Mouse (Mus musculus): ENCODE data around the gene Rbp1. TPM values are rescaled to one million over a fixed set of nuclear protein-coding genes. Genes with fewer than 3 reads are reported as not detected.

The Rbp1 gene
- polyA plus RNA-seq (2016; fragmentation: Nextera tagmentation; extraction: Ambion mirVana): 36.1 and 37.0 TPM in 2 replicates

DNA sequence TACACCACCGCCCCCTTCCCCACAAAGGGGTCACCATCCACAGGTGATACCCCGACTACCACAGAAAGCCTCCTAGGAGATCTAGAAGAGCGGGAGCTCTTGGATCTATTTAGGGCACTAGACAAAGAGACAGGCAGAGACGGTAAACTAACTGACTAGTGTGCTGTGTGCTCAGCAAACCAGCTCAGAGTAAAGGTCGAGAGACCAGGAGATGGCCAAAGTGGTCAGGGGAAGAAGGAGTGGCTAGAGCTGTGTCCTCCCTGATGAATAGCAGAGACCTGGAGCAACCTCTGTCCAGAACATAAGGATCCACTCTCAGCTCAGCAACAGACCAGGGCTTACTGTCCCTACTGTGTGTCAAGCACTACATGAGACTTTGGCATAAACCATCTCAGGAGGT is at the start of gene Rbp1:
Gene Rbp1, plus strand, starts transcription at position 306 of the 400 bp plus-strand sequence.
- Histone ChIP-seq H3K4me3 (no peak within 1 kb of the TSS), H3K4me1 (peaks cover 32% of the 10 kb centered on the region), H3K9me3 (replicated peaks) (no peaks in the 10 kb centered on the region), H3K27me3 (replicated peaks) (peaks cover 51% of the 10 kb centered on the region), H3K36me3 (no peaks in the 10 kb centered on the region), H3K9ac (no peak within 1 kb of the TSS), H3K4me2 (peak within 1 kb of the TSS; percentile 67), H3K27ac (peak within 1 kb of the TSS; percentile 71)
- 62% methylated on average over 5 of the region's 5 CpGs for WGBS (ENCODE audit: insufficient replicate concordance)
- peak; percentile 18 for ATAC-seq

DNA sequence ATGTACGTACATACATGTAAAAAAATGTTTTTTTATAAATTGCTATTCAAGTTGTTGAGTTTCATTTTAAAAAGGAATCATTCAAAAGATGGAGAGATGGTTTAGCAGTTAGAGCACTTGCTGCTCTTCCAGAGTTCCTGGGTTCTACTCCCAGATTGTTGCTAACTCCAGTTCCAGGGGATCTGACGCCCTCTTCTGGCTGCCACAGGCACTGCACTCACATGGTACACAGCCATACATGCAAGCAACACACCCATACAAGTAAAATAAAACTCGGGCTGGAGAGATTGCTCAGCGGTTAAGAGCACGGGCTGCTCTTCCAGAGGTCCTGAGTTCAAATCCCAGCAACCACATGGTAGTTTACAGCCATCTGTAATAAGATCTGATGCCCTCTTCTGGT is 49.4 kb upstream of the Rbp1 start:
- WGBS (ENCODE audit: insufficient replicate concordance): 87% methylated on average over 5 of the region's 5 CpGs
- Histone ChIP-seq H3K36me3 (peaks cover 28% of the 10 kb centered on the region), H3K9me3 (replicated peaks) (no peaks in the 10 kb centered on the region), H3K4me3 (no peak overlapping the region), H3K4me1 (no peaks in the 10 kb centered on the region), H3K27me3 (replicated peaks) (no peaks in the 10 kb centered on the region), H3K27ac (no peak overlapping the region), H3K9ac (no peak overlapping the region), H3K4me2 (no peak overlapping the region)
- no peak for ATAC-seq

DNA sequence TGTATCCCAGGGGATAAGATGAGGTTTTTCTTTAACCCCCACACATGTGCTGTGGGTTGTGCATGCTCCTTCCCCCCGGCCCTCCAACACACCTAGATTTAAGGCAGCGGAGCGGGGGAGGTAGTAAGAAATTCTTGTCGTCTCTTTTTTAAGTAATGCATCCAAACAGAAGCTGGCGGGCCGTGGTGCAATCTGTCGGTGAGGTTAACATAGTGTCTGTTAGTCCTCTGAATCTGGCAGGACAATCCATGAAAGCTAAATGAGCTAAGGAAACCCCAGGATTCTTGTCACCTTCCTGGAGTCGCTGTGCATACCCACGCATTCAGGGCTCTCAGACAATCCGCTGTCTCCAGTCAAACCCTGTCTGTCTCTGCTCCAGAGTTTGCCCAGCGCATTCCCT is 47.9 kb upstream of the Rbp1 start:
- Histone ChIP-seq H3K4me3 (no peak overlapping the region), H3K36me3 (peaks cover 21% of the 10 kb centered on the region), H3K9ac (no peak overlapping the region), H3K9me3 (replicated peaks) (no peaks in the 10 kb centered on the region), H3K4me2 (no peak overlapping the region), H3K4me1 (peaks cover 2% of the 10 kb centered on the region), H3K27me3 (replicated peaks) (no peaks in the 10 kb centered on the region), H3K27ac (no peak overlapping the region)
- 87% methylated on average over 11 of the region's 11 CpGs for WGBS (ENCODE audit: insufficient replicate concordance)
- ATAC-seq: no peak

GRCm38 (mm10) chr9:98375329-98376170 is 47.2 kb upstream of the Rbp1 start:
- ATAC-seq: no peak
- H3K4me3 ChIP-seq: no peak overlapping the region
- no peaks in the 10 kb centered on the region for H3K9me3 ChIP-seq (replicated peaks)
- no peak overlapping the region for H3K4me2 ChIP-seq
- H3K4me1 ChIP-seq: peaks cover 8% of the 10 kb centered on the region
- H3K27me3 ChIP-seq (replicated peaks): no peaks in the 10 kb centered on the region
- H3K9ac ChIP-seq: no peak overlapping the region
- WGBS (ENCODE audit: insufficient replicate concordance): 83% methylated on average over 5 of the region's 5 CpGs
- H3K27ac ChIP-seq: no peak overlapping the region
- H3K36me3 ChIP-seq: peaks cover 19% of the 10 kb centered on the region

DNA sequence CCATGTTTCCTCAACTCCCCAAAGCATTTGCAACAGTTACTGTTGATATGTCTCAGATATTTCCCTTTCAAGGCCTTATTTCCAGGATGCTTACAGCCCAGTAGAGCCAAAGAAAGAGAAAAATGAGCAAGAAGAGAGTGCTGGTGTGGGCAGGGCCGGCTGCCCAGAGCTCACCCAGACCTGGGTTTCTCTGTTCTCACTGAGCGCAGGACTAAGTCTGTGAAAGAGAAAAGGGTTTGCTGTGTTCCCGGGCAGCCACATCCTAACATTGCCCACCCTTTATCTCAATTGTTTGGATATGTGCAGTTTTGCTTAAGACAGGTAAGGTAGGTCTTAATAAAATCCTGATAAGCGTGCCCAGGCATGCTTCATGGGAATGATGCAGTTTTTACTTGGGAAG is 43.0 kb upstream of the Rbp1 start:
- Histone ChIP-seq H3K27ac (no peak overlapping the region), H3K9me3 (replicated peaks) (no peaks in the 10 kb centered on the region), H3K4me2 (no peak overlapping the region), H3K27me3 (replicated peaks) (no peaks in the 10 kb centered on the region), H3K36me3 (peaks cover 19% of the 10 kb centered on the region), H3K4me1 (peaks cover 11% of the 10 kb centered on the region), H3K9ac (no peak overlapping the region), H3K4me3 (no peak overlapping the region)
- 79% methylated on average over 4 of the region's 4 CpGs for WGBS (ENCODE audit: insufficient replicate concordance)
- no peak for ATAC-seq

DNA sequence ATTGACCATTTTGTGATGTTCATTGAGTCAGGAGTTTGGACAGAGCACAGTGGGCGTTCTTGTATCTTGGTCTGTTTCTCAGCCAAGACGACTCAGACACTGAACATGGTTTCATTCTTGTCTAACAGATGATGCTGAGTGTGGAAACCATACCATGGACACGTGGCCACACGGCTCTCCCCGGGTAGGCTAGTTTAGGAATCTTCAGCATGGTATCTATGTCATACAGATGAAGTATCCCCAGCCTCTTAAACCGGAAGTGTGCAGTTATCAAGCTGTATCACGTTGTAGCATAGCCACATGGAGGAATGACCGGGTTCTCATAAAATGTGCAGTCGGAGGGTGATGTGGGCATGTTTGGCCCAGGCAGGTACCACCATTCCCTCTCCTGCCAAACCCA is 42.2 kb upstream of the Rbp1 start:
- Histone ChIP-seq H3K27me3 (replicated peaks) (no peaks in the 10 kb centered on the region), H3K4me3 (no peak overlapping the region), H3K36me3 (peaks cover 27% of the 10 kb centered on the region), H3K4me1 (peaks cover 11% of the 10 kb centered on the region), H3K27ac (no peak overlapping the region), H3K9me3 (replicated peaks) (no peaks in the 10 kb centered on the region), H3K9ac (no peak overlapping the region), H3K4me2 (no peak overlapping the region)
- 69% methylated on average over 9 of the region's 9 CpGs for WGBS (ENCODE audit: insufficient replicate concordance)
- ATAC-seq: peak; percentile 68

DNA sequence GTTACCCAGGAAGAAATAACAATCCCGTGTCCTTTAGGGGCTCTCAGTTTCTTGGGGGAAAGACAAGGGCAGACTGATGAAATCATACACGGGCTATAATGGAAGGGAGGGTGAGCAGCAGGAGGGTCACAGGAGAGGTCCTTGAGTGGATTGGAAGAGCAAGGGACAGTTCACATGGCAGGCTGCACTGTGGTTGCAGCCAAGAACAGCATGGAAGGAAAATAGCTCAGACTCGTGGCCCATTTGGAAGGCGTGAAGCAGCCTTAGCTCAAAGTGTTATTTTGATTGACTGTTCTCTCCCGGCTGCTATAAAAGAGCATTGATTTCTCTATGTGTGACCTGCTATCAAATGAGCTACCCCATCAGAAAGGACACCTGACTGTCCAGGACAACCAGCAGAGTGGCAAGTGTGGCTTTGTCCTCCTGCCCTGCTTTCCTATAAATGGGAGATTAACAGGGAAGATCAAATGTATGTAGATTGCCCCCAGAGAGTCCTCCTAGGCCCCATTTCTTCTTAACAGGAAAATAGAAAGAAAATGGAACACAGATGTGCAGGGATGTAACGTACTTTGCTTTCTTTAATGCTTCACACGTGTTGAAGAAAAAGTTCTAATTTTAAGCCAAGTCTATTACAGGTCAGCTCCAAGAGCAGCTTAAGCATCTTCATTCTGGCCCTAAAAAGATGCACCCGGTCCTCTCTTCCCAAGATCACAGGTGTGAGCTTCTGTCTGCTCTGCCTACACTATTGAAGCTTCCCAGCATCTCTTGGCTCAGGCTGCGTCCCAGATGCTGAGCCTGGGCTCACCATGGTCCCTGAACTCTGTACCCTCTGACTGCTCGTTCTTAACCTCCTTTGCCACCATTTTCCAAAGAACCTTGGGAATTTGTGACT is 34.8 kb upstream of the Rbp1 start:
- H3K36me3 ChIP-seq: peaks cover 40% of the 10 kb centered on the region
- WGBS (ENCODE audit: insufficient replicate concordance): 81% methylated on average over 10 of the region's 10 CpGs
- no peak for ATAC-seq
- H3K27me3 ChIP-seq (replicated peaks): no peaks in the 10 kb centered on the region
- no peak overlapping the region for H3K9ac ChIP-seq
- H3K9me3 ChIP-seq (replicated peaks): no peaks in the 10 kb centered on the region
- H3K4me2 ChIP-seq: no peak overlapping the region
- H3K4me1 ChIP-seq: no peaks in the 10 kb centered on the region
- no peak overlapping the region for H3K27ac ChIP-seq
- H3K4me3 ChIP-seq: no peak overlapping the region

DNA sequence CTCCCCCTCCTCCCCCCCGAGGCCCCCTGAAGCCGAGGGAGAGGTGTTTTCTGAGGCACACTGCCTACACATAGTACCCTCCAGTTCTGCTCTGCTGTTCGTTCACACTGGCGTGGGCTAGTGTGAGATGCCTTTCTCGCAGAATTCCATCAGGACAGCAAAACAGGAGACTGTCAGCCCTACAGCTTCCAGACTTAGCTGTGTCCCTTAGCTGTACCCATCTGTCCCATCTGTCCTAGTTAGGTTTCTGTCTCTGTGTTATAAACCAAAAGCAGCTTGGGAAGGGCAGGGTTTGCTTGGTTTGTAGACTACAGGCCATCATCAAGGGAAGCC is 34.2 kb upstream of the Rbp1 start:
- ATAC-seq: no peak
- H3K27ac ChIP-seq: no peak overlapping the region
- H3K27me3 ChIP-seq (replicated peaks): no peaks in the 10 kb centered on the region
- no peaks in the 10 kb centered on the region for H3K4me1 ChIP-seq
- H3K4me3 ChIP-seq: no peak overlapping the region
- H3K9ac ChIP-seq: no peak overlapping the region
- peaks cover 42% of the 10 kb centered on the region for H3K36me3 ChIP-seq
- H3K4me2 ChIP-seq: no peak overlapping the region
- 76% methylated on average over 5 of the region's 5 CpGs for WGBS (ENCODE audit: insufficient replicate concordance)
- H3K9me3 ChIP-seq (replicated peaks): no peaks in the 10 kb centered on the region

- 77% methylated on average over 4 of the region's 4 CpGs for WGBS (ENCODE audit: insufficient replicate concordance)
- peaks cover 29% of the 10 kb centered on the region for H3K36me3 ChIP-seq
- H3K27ac ChIP-seq: no peak overlapping the region
- no peaks in the 10 kb centered on the region; the same call in 1 of the 2 replicates for H3K9me3 ChIP-seq (replicated peaks)
- H3K4me3 ChIP-seq: no peak overlapping the region
- H3K9ac ChIP-seq: no peak overlapping the region
- H3K4me2 ChIP-seq: no peak overlapping the region
- H3K27me3 ChIP-seq (replicated peaks): no peaks in the 10 kb centered on the region
- ATAC-seq: no peak
- 0 out of 2 replicates have a peak, but pooled peaks cover 4% of the 10 kb centered on the region for H3K4me1 ChIP-seq
These were observed 29.3 kb upstream of the Rbp1 start for GRCm38 (mm10) chr9:98393496-98393895.

DNA sequence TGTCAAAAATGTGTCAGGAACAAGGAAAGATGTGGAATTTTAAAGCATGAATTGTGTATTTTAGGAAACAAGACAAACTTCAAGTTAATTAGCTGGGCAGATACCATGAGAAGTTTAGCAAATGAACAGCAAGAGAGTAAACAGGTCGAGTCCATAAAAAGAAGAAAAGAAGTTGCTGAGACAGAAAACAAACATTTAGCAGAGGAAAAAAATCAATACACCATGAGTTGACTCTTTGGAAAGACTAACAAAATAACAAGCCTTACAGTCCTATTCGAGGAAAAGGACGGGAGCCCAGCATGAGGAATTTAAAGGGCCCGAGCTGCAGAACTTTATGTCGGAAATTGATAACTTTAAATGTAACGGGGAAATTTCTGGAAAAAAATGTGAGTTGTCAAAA is 25.6 kb upstream of the Rbp1 start:
- Histone ChIP-seq H3K4me3 (no peak overlapping the region), H3K27me3 (replicated peaks) (no peaks in the 10 kb centered on the region), H3K36me3 (peaks cover 42% of the 10 kb centered on the region), H3K27ac (no peak overlapping the region), H3K9ac (no peak overlapping the region), H3K4me2 (no peak overlapping the region), H3K9me3 (replicated peaks) (no peaks in the 10 kb centered on the region; the same call in 1 of the 2 replicates), H3K4me1 (peaks cover 12% of the 10 kb centered on the region; the same call in 1 of the 2 replicates)
- no peak for ATAC-seq
- WGBS (ENCODE audit: insufficient replicate concordance): 74% methylated on average over 6 of the region's 6 CpGs

DNA sequence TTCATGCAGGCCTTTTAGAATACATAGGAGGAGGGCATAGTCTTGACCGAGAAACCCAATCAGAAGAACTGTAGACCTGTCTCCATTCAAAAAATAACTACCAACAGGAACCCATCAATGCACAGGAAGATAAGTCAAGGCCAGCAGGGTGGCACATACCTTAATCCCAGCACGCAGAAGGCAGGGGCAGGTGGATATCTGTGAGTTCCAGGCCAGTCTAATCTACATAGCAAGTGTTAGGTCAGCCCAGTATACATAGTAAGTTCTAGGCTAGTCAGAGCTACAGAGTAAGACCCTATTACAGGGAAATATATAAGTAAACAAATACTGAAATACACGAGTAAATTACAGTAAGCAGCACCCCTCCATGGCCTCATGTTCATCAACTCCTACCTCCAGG is 24.9 kb upstream of the Rbp1 start:
- H3K4me3 ChIP-seq: no peak overlapping the region
- ATAC-seq: peak; percentile 51; the same call in 1 of the 2 replicates
- H3K4me2 ChIP-seq: no peak overlapping the region
- no peak overlapping the region for H3K27ac ChIP-seq
- no peaks in the 10 kb centered on the region; the same call in 1 of the 2 replicates for H3K9me3 ChIP-seq (replicated peaks)
- peaks cover 12% of the 10 kb centered on the region; the same call in 1 of the 2 replicates for H3K4me1 ChIP-seq
- H3K36me3 ChIP-seq: peaks cover 48% of the 10 kb centered on the region
- 74% methylated on average over 3 of the region's 3 CpGs for WGBS (ENCODE audit: insufficient replicate concordance)
- no peak overlapping the region for H3K9ac ChIP-seq
- no peaks in the 10 kb centered on the region for H3K27me3 ChIP-seq (replicated peaks)

Measured in liver, embryonic 12.5 days (tissue).